Mouse (Mus musculus) brain, embryonic 14.5 days (tissue): Measurements from ENCODE around the gene Dpp6.

Source experiments
- CTCF ChIP-seq: fragments of 200-500 bp; IDR thresholded peaks from 2 replicates; pipeline ENCODE4 v1.5.1; 2012; ENCODE audit warnings: inconsistent platforms, mild to moderate bottlenecking, moderate library complexity, borderline replicate concordance; ENCODE audit not compliant: insufficient read depth, insufficient read length; ENCODE audit errors: extremely low read depth
- POLR2A ChIP-seq: fragments of 200-500 bp; IDR thresholded peaks from 2 replicates; pipeline ENCODE4 v1.6.1; 2012; ENCODE audit warnings: mild to moderate bottlenecking, inconsistent platforms, borderline replicate concordance; ENCODE audit not compliant: poor library complexity, insufficient read depth, insufficient read length, severe bottlenecking; ENCODE audit errors: extremely low read depth

DNA sequence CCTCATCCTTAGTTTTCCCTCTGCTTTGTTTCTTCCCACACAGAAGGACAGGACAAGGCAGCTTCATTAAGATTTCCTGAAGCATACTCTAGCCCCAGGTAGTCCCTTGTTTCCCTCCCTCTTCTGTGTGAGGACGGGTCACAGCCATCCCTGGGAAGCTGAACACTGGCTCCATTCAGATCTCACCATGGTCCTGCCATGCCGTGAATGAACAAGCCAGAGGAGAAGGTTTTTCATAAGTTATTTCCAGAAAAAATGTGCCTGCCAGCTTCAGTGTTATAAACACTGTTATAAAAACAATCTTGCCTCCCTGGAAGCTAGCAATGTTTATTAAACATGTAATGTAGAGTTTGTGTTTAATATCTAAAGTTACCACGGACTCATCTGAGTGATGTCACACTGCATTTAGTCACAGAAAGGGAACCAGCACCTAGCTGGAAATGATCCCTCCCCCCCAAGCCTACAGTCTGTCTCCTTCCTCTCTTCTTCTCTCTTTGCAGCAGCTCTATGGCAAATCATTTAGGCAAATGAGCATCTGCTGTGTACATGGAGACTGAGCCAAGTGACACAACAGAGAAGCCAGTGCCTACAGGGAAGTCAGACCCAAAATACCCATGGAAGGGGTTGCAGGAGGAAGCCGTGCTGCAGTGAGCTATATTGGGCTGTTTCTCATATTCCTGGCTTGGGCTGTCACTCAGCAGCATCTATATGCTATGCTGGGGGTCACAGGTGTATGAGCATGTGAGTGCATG, 128.3 kb downstream of the Dpp6 start:
- TF ChIP-seq CTCF (no peak), POLR2A (no peak)
